Mouse (Mus musculus) forebrain, embryonic 11.5 days (tissue): ENCODE measurements at regions not wholly inside any gene's neighbourhood (a gene's known extent, or its start where the extent isn't known, plus 50 kb on each side); places are given as distances from the start of the nearest gene placed in this dataset.

Source experiments
- ATAC-seq: fragments of 200-750 bp; cut with Nextera tagmentation; replicated peaks from 2 replicates; pipeline ENCODE4 v1.8.0; 2017; ENCODE audit warnings: moderate TSS enrichment; ENCODE audit not compliant: low FRiP score
- DNase-seq: peaks from one replicate; pipeline ENCODE4 v3.0.0-alpha.2; 2017; ENCODE audit warnings: low spot score
- H3K27ac ChIP-seq: fragments of 300-500 bp; sonication (generic); 2 replicates; pipeline ENCODE4 v1.5.1; 2014; ENCODE audit warnings: low read depth, low read length
- H3K27me3 ChIP-seq: fragments of 300-500 bp; sonication (generic); 2 replicates; pipeline ENCODE4 v1.6.1; 2014; ENCODE audit warnings: mild to moderate bottlenecking, low read length, mixed read lengths; ENCODE audit not compliant: control insufficient read depth, insufficient read depth
- H3K36me3 ChIP-seq: fragments of 300-500 bp; sonication (generic); 2 replicates; pipeline ENCODE4 v1.6.1; 2014; ENCODE audit warnings: mild to moderate bottlenecking, low read length, moderate library complexity, mixed read lengths; ENCODE audit not compliant: control insufficient read depth, insufficient read depth
- H3K4me1 ChIP-seq: fragments of 300-500 bp; sonication (generic); replicated peaks from 2 replicates; pipeline ENCODE4 v1.6.1; 2014; ENCODE audit warnings: low read length, mixed read lengths; ENCODE audit not compliant: control insufficient read depth, insufficient read depth
- H3K4me2 ChIP-seq: fragments of 300-500 bp; sonication (generic); 2 replicates; pipeline ENCODE4 v1.6.1; 2014; ENCODE audit warnings: low read depth, mild to moderate bottlenecking, low read length, moderate library complexity, mixed read lengths; ENCODE audit not compliant: severe bottlenecking
- H3K4me3 ChIP-seq: fragments of 300-500 bp; sonication (generic); 2 replicates; pipeline ENCODE4 v1.5.1; 2014; ENCODE audit warnings: low read depth, low read length
- H3K9ac ChIP-seq: fragments of 300-500 bp; sonication (generic); 2 replicates; pipeline ENCODE4 v1.6.1; 2014; ENCODE audit warnings: low read length
- H3K9me3 ChIP-seq: fragments of 300-500 bp; sonication (generic); 2 replicates; pipeline ENCODE4 v1.6.1; 2016; ENCODE audit warnings: low read length, mixed read lengths; ENCODE audit not compliant: control insufficient read depth
- WGBS: fragments of 180-500 bp; shearing (Covaris S2); extraction: QIAGEN DNeasy Blood & Tissue Kit; methylation state at CpG from one replicate; pipeline ENCODE4 v1.1.7; 2014; 5-methylcytosine and 5-hydroxymethylcytosine counted together

- H3K4me1 ChIP-seq: peaks cover 5% of the 10 kb centered on the region; the same call in 1 of the 2 replicates
- ATAC-seq: no peak
- no peaks in the 10 kb centered on the region for H3K9me3 ChIP-seq
- H3K27me3 ChIP-seq: no peaks in the 10 kb centered on the region
- DNase-seq: no peak
- H3K36me3 ChIP-seq: no peaks in the 10 kb centered on the region
- 74% methylated on average over 11 of the region's 11 CpGs for WGBS
- no peak overlapping the region for H3K27ac ChIP-seq
- no peak overlapping the region for H3K4me2 ChIP-seq
- no peak overlapping the region for H3K9ac ChIP-seq
- no peak overlapping the region for H3K4me3 ChIP-seq
These were observed 319.5 kb downstream of the Sox9 start for GRCm38 (mm10) chr11:113101534-113101933.

GRCm38 (mm10) chr11:113103161-113103845 lies 321.3 kb downstream of the Sox9 start:
- Histone ChIP-seq H3K4me3 (no peak overlapping the region), H3K4me2 (no peak overlapping the region), H3K9ac (no peak overlapping the region), H3K27ac (no peak overlapping the region), H3K27me3 (no peaks in the 10 kb centered on the region), H3K9me3 (no peaks in the 10 kb centered on the region), H3K4me1 (peaks cover 9% of the 10 kb centered on the region; the same call in 1 of the 2 replicates), H3K36me3 (no peaks in the 10 kb centered on the region)
- no peak for DNase-seq
- no peak for ATAC-seq
- 87% methylated on average over 12 of the region's 12 CpGs for WGBS

- H3K4me1 ChIP-seq: peaks cover 9% of the 10 kb centered on the region; the same call in 1 of the 2 replicates
- WGBS: 76% methylated on average over 11 of the region's 11 CpGs
- no peak for ATAC-seq
These were observed 323.3 kb downstream of the Sox9 start for GRCm38 (mm10) chr11:113105371-113105770.

GRCm38 (mm10) chr11:113107205-113107844 lies 325.3 kb downstream of the Sox9 start:
- no peak for ATAC-seq
- H3K4me1 ChIP-seq: 0 out of 2 replicates have a peak, but pooled peaks cover 6% of the 10 kb centered on the region
- H3K27ac ChIP-seq: no peak overlapping the region
- H3K9me3 ChIP-seq: no peaks in the 10 kb centered on the region
- H3K4me2 ChIP-seq: no peak overlapping the region
- no peak overlapping the region for H3K4me3 ChIP-seq
- H3K9ac ChIP-seq: no peak overlapping the region
- H3K27me3 ChIP-seq: no peaks in the 10 kb centered on the region
- WGBS: 75% methylated on average over 16 of the region's 16 CpGs
- DNase-seq: no peak
- H3K36me3 ChIP-seq: no peaks in the 10 kb centered on the region

More at GRCm38 (mm10) chr11:113105371-113105770, 323.3 kb downstream of the Sox9 start:
- Histone ChIP-seq H3K4me3 (no peak overlapping the region), H3K9me3 (no peaks in the 10 kb centered on the region), H3K9ac (no peak overlapping the region), H3K27me3 (no peaks in the 10 kb centered on the region), H3K4me2 (no peak overlapping the region), H3K36me3 (no peaks in the 10 kb centered on the region), H3K27ac (no peak overlapping the region)
- DNase-seq: no peak

- WGBS: 60% methylated on average over 10 of the region's 10 CpGs
- Histone ChIP-seq H3K9me3 (no peaks in the 10 kb centered on the region), H3K36me3 (no peaks in the 10 kb centered on the region), H3K27me3 (no peaks in the 10 kb centered on the region), H3K27ac (no peak overlapping the region), H3K9ac (no peak overlapping the region), H3K4me2 (no peak overlapping the region), H3K4me1 (0 out of 2 replicates have a peak, but pooled peaks cover 6% of the 10 kb centered on the region), H3K4me3 (no peak overlapping the region)
- DNase-seq (no peak), ATAC-seq (no peak; the same call in 1 of the 2 replicates)
These were observed 326.1 kb downstream of the Sox9 start for GRCm38 (mm10) chr11:113107966-113108699.

GRCm38 (mm10) chr11:113109096-113109495 lies 327.1 kb downstream of the Sox9 start:
- 91% methylated on average over 4 of the region's 4 CpGs for WGBS
- Histone ChIP-seq H3K4me3 (no peak overlapping the region), H3K4me2 (no peak overlapping the region), H3K27ac (no peak overlapping the region), H3K9ac (no peak overlapping the region), H3K4me1 (0 out of 2 replicates have a peak, but pooled peaks cover 6% of the 10 kb centered on the region), H3K36me3 (no peaks in the 10 kb centered on the region), H3K27me3 (no peaks in the 10 kb centered on the region), H3K9me3 (no peaks in the 10 kb centered on the region)
- DNase-seq: no peak
- no peak; the same call in 1 of the 2 replicates for ATAC-seq

- H3K27me3 ChIP-seq: no peaks in the 10 kb centered on the region
- 0 out of 2 replicates have a peak, but pooled peaks cover 3% of the 10 kb centered on the region for H3K4me1 ChIP-seq
- no peak overlapping the region for H3K4me3 ChIP-seq
- no peak overlapping the region for H3K27ac ChIP-seq
- no peak for ATAC-seq
- no peaks in the 10 kb centered on the region for H3K9me3 ChIP-seq
- no peak overlapping the region for H3K4me2 ChIP-seq
- no peak for DNase-seq
- no peaks in the 10 kb centered on the region for H3K36me3 ChIP-seq
- H3K9ac ChIP-seq: no peak overlapping the region
- 94% methylated on average over 6 of the region's 6 CpGs for WGBS
These were observed 331.3 kb downstream of the Sox9 start for GRCm38 (mm10) chr11:113113220-113113817.

GRCm38 (mm10) chr11:113117179-113117898 lies 335.3 kb downstream of the Sox9 start:
- Histone ChIP-seq H3K27me3 (no peaks in the 10 kb centered on the region), H3K9ac (no peak overlapping the region), H3K4me2 (no peak overlapping the region), H3K4me1 (peaks cover 15% of the 10 kb centered on the region), H3K36me3 (no peaks in the 10 kb centered on the region), H3K4me3 (no peak overlapping the region), H3K9me3 (no peaks in the 10 kb centered on the region), H3K27ac (no peak overlapping the region)
- ATAC-seq (no peak), DNase-seq (no peak)
- 86% methylated on average over 9 of the region's 9 CpGs for WGBS
